Mouse (Mus musculus) adrenal gland, adult 18-20 months (tissue): Measurements from ENCODE around the gene Gm11172. TPM values are rescaled to one million over a fixed set of nuclear protein-coding genes. Genes with fewer than 3 reads are reported as not detected.

Experiments used
- total RNA-seq, 2 experiments: library from RNA; stranded (reverse); gene quantifications; 1 replicate in 1 of 2; 2 replicates in 1 of 2; pipeline ENCODE4 v1.2.3; 2021

Gm11172 gene
- total RNA-seq, 2 experiments from 2014 or later: not detected

Other genes with a start within 250 kb of the Gm11172 start
- 1 to 10 TPM; 3.7 to 4.1 TPM for gene Socs1, start 27.4 kb upstream of the Gm11172 start, total RNA-seq
- gene Tnp2, start 24.3 kb upstream of the Gm11172 start, total RNA-seq: not detected
- not detected for gene Prm3, start 22.0 kb upstream of the Gm11172 start, total RNA-seq
- not detected for gene Prm2, start 16.8 kb upstream of the Gm11172 start, total RNA-seq
- gene Prm1, start 7.1 kb upstream of the Gm11172 start, total RNA-seq: not detected
- gene Rmi2, start 22.1 kb downstream of the Gm11172 start, total RNA-seq: under 1 TPM; 0.51 to 0.56 TPM
- gene Snn, start 248.0 kb downstream of the Gm11172 start, total RNA-seq: 10 to 100 TPM in 1 of 2 experiments, 1 to 10 TPM in 1; 9.3 to 14.0 TPM